Mouse (Mus musculus) mouse trophoblast stem cell (cell line): ENCODE results near the gene Atf6b.

Experiments used
- in situ Hi-C, 2 experiments: fragments of 300-500 bp; cut with MseI, MboI; formaldehyde crosslinking; loops; 2 replicates in 1 of 2; 3 replicates in 1 of 2; pipeline ENCODE4 v1.15.1; 2025

Atf6b gene

GRCm38 (mm10) chr17:34664472-34664871, 17.5 kb downstream of the Atf6b start:
- in situ Hi-C loops, result loop anchor here in 1 of 2 experiments (10.0 kb wide), 1 partner anchor 50 kb away; no protein-coding TSS in a partner anchor

GRCm38 (mm10) chr17:34670235-34670634, 23.3 kb downstream of the Atf6b start, which contains the start of gene Tnxb:
Gene Tnxb, plus strand, starts transcription at chr17:34670535.
- in situ Hi-C loops, result no loop called here

- in situ Hi-C loops, result no loop called here
Measured at GRCm38 (mm10) chr17:34671151-34672066, 24.5 kb downstream of the Atf6b start.

- in situ Hi-C loops, result no loop called here
Measured at GRCm38 (mm10) chr17:34672246-34672792, 25.4 kb downstream of the Atf6b start.

GRCm38 (mm10) chr17:34673139-34673538, 26.2 kb downstream of the Atf6b start:
- in situ Hi-C loops, result no loop called here

GRCm38 (mm10) chr17:34674524-34675204, 27.7 kb downstream of the Atf6b start:
- in situ Hi-C loops, result no loop called here

- in situ Hi-C loops, result no loop called here
Measured at GRCm38 (mm10) chr17:34675205-34676092, 28.5 kb downstream of the Atf6b start.

- in situ Hi-C loops, result no loop called here
Measured at GRCm38 (mm10) chr17:34676093-34676460, 29.1 kb downstream of the Atf6b start.

GRCm38 (mm10) chr17:34676671-34677070, 29.7 kb downstream of the Atf6b start:
- in situ Hi-C loops, result no loop called here

- in situ Hi-C loops, result no loop called here
Measured at GRCm38 (mm10) chr17:34680191-34680590, 33.2 kb downstream of the Atf6b start.

- in situ Hi-C loops, result no loop called here
Measured at GRCm38 (mm10) chr17:34680621-34681020, 33.7 kb downstream of the Atf6b start.

GRCm38 (mm10) chr17:34681132-34681571, 34.2 kb downstream of the Atf6b start:
- in situ Hi-C loops, result no loop called here

GRCm38 (mm10) chr17:34681881-34682536, 35.1 kb downstream of the Atf6b start:
- in situ Hi-C loops, result no loop called here

- in situ Hi-C loops, result no loop called here
Measured at GRCm38 (mm10) chr17:34683179-34683578, 36.2 kb downstream of the Atf6b start.

- in situ Hi-C loops, result no loop called here
Measured at GRCm38 (mm10) chr17:34683686-34684220, 36.8 kb downstream of the Atf6b start.

GRCm38 (mm10) chr17:34684253-34684893, 37.4 kb downstream of the Atf6b start:
- in situ Hi-C loops, result no loop called here

GRCm38 (mm10) chr17:34685120-34686110, 38.5 kb downstream of the Atf6b start:
- in situ Hi-C loops, result no loop called here

- in situ Hi-C loops, result no loop called here
Measured at GRCm38 (mm10) chr17:34688889-34689288, 41.9 kb downstream of the Atf6b start.

- in situ Hi-C loops, result no loop called here
Measured at GRCm38 (mm10) chr17:34690458-34690857, 43.5 kb downstream of the Atf6b start.
